ENCODE assay signal across 17 mouse cellular contexts in genomic region chr10:93332261-93332809, GRCm38 (mm10). TPM values are rescaled to one million over a fixed set of nuclear protein-coding genes. Genes with fewer than 3 reads are reported as not detected.
DNase-seq lines count a peak whose midpoint lies in the region; ATAC-seq and TF ChIP-seq lines count a peak whose summit lies in the region.
"Had no signal": no experiment of that assay in that cellular context is flagged by ENCODE, and none has a peak within 500 bp of the region (broad histone marks: within the 10 kb centered on the region; RNA-seq: fewer than 3 reads in every experiment).

No protein-coding gene starts in this region.

- no peak for TF ChIP-seq POLR2A in kidney, adult 2 months (IDR thresholded peaks at IDR 0.05; ENCODE audit: low read depth, low read length)

- no peak overlapping the region for H3K9ac ChIP-seq in hindbrain, embryonic 16.5 days (ENCODE audit: low read depth, low read length)
- H3K9ac ChIP-seq: embryonic facial prominence, embryonic 15.5 days; midbrain, embryonic 13.5 days had no signal

- WGBS in kidney, adult 2 months = 27% methylated on average over 3 of the region's 3 CpGs
- 32% methylated on average over 3 of the region's 3 CpGs for WGBS in macrophage (ENCODE audit: missing documents)
- 44% methylated on average over 3 of the region's 3 CpGs for WGBS in hindbrain, embryonic 16.5 days

- no peak overlapping the region for H3K27ac ChIP-seq in kidney, adult 2 months (ENCODE audit: insufficient read depth, low read depth, low read length)
- H3K27ac ChIP-seq in macrophage = peak overlapping the region; percentile 21; the same call in 1 of the 2 replicates
- H3K27ac ChIP-seq in hindbrain, embryonic 16.5 days (ENCODE audit: low read depth, low read length) = no peak overlapping the region
- H3K27ac ChIP-seq: embryonic facial prominence, embryonic 15.5 days; hindbrain, postnatal 0 days; left cerebral cortex, adult 2 months; midbrain, embryonic 13.5 days had no signal

- DNase-seq in adrenal gland, postnatal 25 days = peak; percentile 16
- no peak for DNase-seq in adrenal gland, adult 18-20 months (ENCODE audit: low spot score in 2 of 2)
- peak; percentile 47 for DNase-seq in kidney, adult 2 months
- no peak for DNase-seq in kidney, postnatal 14 days
- peak; percentile 53 for DNase-seq in MN1 (ENCODE audit: low spot score)
- no peak for DNase-seq in spleen, postnatal 36 days (ENCODE audit: low spot score in 2 of 2)
- DNase-seq: cerebellum, adult 11-12 months; cerebellum, postnatal 36 days; left cerebral cortex, postnatal 4 days; liver had no signal

- no peaks in the 10 kb centered on the region for H3K79me2 ChIP-seq in macrophage (ENCODE audit: inconsistent target)

- H3K4me1 ChIP-seq in kidney, adult 2 months (ENCODE audit: control insufficient read depth, insufficient read depth, low read length) = peaks cover 6% of the 10 kb centered on the region; the same call in 1 of the 2 replicates
- no peaks in the 10 kb centered on the region for H3K4me1 ChIP-seq in hindbrain, embryonic 16.5 days (ENCODE audit: control insufficient read depth, insufficient read depth, low read depth, low read length)
- H3K4me1 ChIP-seq: embryonic facial prominence, embryonic 15.5 days; midbrain, embryonic 13.5 days had no signal

- H3K27me3 ChIP-seq in kidney, adult 2 months (replicated peaks; ENCODE audit: control insufficient read depth, insufficient read depth, low read length) = no peaks in the 10 kb centered on the region
- no peaks in the 10 kb centered on the region for H3K27me3 ChIP-seq in hindbrain, embryonic 16.5 days (replicated peaks; ENCODE audit: control insufficient read depth, insufficient read depth, low read length)
- H3K27me3 ChIP-seq: embryonic facial prominence, embryonic 15.5 days; midbrain, embryonic 13.5 days had no signal

- H3K9me3 ChIP-seq in hindbrain, embryonic 16.5 days (ENCODE audit: control insufficient read depth, low read length) = no peaks in the 10 kb centered on the region
- H3K9me3 ChIP-seq: embryonic facial prominence, embryonic 15.5 days; midbrain, embryonic 13.5 days had no signal

- ATAC-seq in hindbrain, embryonic 16.5 days = no peak
- ATAC-seq: lung, postnatal 0 days; midbrain, embryonic 13.5 days had no signal

- H3K36me3 ChIP-seq in kidney, adult 2 months (ENCODE audit: control insufficient read depth, insufficient read depth, low read length) = no peaks in the 10 kb centered on the region
- no peaks in the 10 kb centered on the region for H3K36me3 ChIP-seq in macrophage (ENCODE audit: inconsistent target)
- no peaks in the 10 kb centered on the region for H3K36me3 ChIP-seq in hindbrain, embryonic 16.5 days (ENCODE audit: control insufficient read depth, insufficient read depth, low read length)
- H3K36me3 ChIP-seq: embryonic facial prominence, embryonic 15.5 days; midbrain, embryonic 13.5 days had no signal

- H3K4me3 ChIP-seq in kidney, adult 2 months (ENCODE audit: insufficient read depth, low read depth, low read length) = no peak overlapping the region
- no peak overlapping the region for H3K4me3 ChIP-seq in macrophage (ENCODE audit: inconsistent target)
- no peak overlapping the region for H3K4me3 ChIP-seq in hindbrain, embryonic 16.5 days (ENCODE audit: low read length)
- H3K4me3 ChIP-seq: embryonic facial prominence, embryonic 15.5 days; left cerebral cortex, adult 2 months; midbrain, embryonic 13.5 days had no signal

- TF ChIP-seq CTCF in kidney, adult 2 months (conservative IDR thresholded peaks at IDR 0.05; ENCODE audit: insufficient read depth, insufficient read length, low read depth, low read length) = no peak

- H3K4me2 ChIP-seq in hindbrain, embryonic 16.5 days (ENCODE audit: low read length) = no peak overlapping the region
- H3K4me2 ChIP-seq: embryonic facial prominence, embryonic 15.5 days; midbrain, embryonic 13.5 days had no signal

RNA-seq across cellular contexts. Expression of gene Elk3, which starts 21.4 kb away (rescaled TPM):
- 37.7 and 47.1 TPM in 2 replicates for total RNA-seq in adrenal gland, postnatal 25 days (2021)
- total RNA-seq in adrenal gland, adult 18-20 months (2021) = 10 to 100 TPM; 25.7 to 30.1 TPM
- 27.5 and 28.1 TPM in 2 replicates for polyA plus RNA-seq in kidney, adult 2 months (2012; rRNA removed)
- 100 to 1,000 TPM in 2 of 26 experiments, 10 to 100 TPM in 23, 1 to 10 TPM in 1; 9.0 to 119 (median 25.1) TPM for total RNA-seq in macrophage (2018; cell fraction: chromatin; rRNA removed)
- total RNA-seq in macrophage (2018; cell fraction: cytosol; rRNA removed) = 10 to 100 TPM; 23.0 to 41.3 (median 26.4) TPM
- total RNA-seq in macrophage (2018; cell fraction: nucleus; rRNA removed) = 10 to 100 TPM; 13.1 to 60.4 (median 22.7) TPM
- polyA plus RNA-seq in macrophage (2018) = 22.5 to 61.1 TPM (median 23.9 TPM) in 3 replicates
- 4.1 and 8.8 TPM in 2 replicates for polyA plus RNA-seq in hindbrain, embryonic 16.5 days (2015; fragmentation: Nextera tagmentation; extraction: Ambion mirVana)

Comparison
In these comparisons a context has a peak if more than half of its experiments do, and no peak if none do; other contexts are left out.
1. DNase-seq: peak in adrenal gland, postnatal 25 days (single experiment), kidney, adult 2 months (single experiment) and MN1 (single experiment); none in adrenal gland, adult 18-20 months (0 of 2), kidney, postnatal 14 days (single experiment) and spleen, postnatal 36 days (0 of 2).